Mouse (Mus musculus) heart, embryonic 16.5 days (tissue): ENCODE data around the gene Abhd2. TPM values are rescaled to one million over a fixed set of nuclear protein-coding genes. Genes with fewer than 3 reads are reported as not detected.
"Not testable (repeated sequence)": the region's sequence is repeated elsewhere in the genome, so short reads cannot be mapped to it uniquely, and the experiment has no call there.

Experiments
- ATAC-seq: fragments of 200-750 bp; cut with Nextera tagmentation; replicated peaks from 2 replicates; pipeline ENCODE4 v1.8.0; 2017; ENCODE audit warnings: moderate number of reproducible peaks; ENCODE audit not compliant: insufficient read depth, low FRiP score; ENCODE audit errors: extremely low read depth
- H3K27ac ChIP-seq: fragments of 300-500 bp; sonication (generic); 2 replicates; pipeline ENCODE4 v1.5.1; 2014; ENCODE audit warnings: mild to moderate bottlenecking, low read length, control low read depth, moderate library complexity
- H3K27me3 ChIP-seq: fragments of 300-500 bp; sonication (generic); 2 replicates; pipeline ENCODE4 v1.6.1; 2014; ENCODE audit warnings: low read length, mixed read lengths; ENCODE audit not compliant: control insufficient read depth, insufficient read depth
- H3K36me3 ChIP-seq: fragments of 300-500 bp; sonication (generic); 2 replicates; pipeline ENCODE4 v1.6.1; 2014; ENCODE audit not compliant: control insufficient read depth, insufficient read depth
- H3K4me1 ChIP-seq: fragments of 300-500 bp; sonication (generic); 2 replicates; pipeline ENCODE4 v1.6.1; 2014; ENCODE audit warnings: low read length, mixed read lengths; ENCODE audit not compliant: control insufficient read depth, insufficient read depth
- H3K4me2 ChIP-seq: fragments of 300-500 bp; sonication (generic); 2 replicates; pipeline ENCODE4 v1.6.1; 2014; ENCODE audit warnings: low read depth, mild to moderate bottlenecking, control low read depth, low read length
- H3K4me3 ChIP-seq: fragments of 300-500 bp; sonication (generic); 2 replicates; pipeline ENCODE4 v1.5.1; 2014; ENCODE audit warnings: mild to moderate bottlenecking, control low read depth, low read length
- H3K9ac ChIP-seq: fragments of 300-500 bp; sonication (generic); 2 replicates; pipeline ENCODE4 v1.6.1; 2014; ENCODE audit warnings: low read length, control low read depth
- H3K9me3 ChIP-seq: fragments of 300-500 bp; sonication (generic); replicated peaks from 2 replicates; pipeline ENCODE4 v1.6.1; 2016; ENCODE audit warnings: low read length; ENCODE audit not compliant: control insufficient read depth
- WGBS: fragments of 180-500 bp; shearing (Covaris S2); extraction: QIAGEN DNeasy Blood & Tissue Kit; methylation state at CpG from one replicate; pipeline ENCODE4 v1.1.7; 2014; 5-methylcytosine and 5-hydroxymethylcytosine counted together
- polyA plus RNA-seq: library from polyadenylated mRNA; unstranded; fragments of >200 nt; fragmentation: Nextera tagmentation; extraction: Ambion mirVana; gene quantifications from 2 replicates; pipeline ENCODE4 v1.2.1, GENCODE M21; 2015

Gene Abhd2
- polyA plus RNA-seq, 1 experiment from 2014 or later = 4.1 TPM

DNA sequence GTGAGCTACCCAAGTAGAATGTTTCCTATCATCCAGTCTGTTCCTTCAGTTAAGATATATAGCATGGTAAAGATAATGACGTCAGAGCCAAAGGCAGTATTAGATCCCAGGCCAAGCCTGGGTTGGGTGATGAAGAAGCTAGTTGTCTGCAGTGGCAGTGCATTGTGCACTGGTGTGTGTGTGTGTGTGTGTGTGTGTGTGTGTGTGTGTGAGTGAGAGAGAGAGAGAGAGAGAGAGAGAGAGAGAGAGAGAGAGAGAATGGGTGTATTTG lies 10.6 kb downstream of the Abhd2 start:
- H3K9me3 ChIP-seq, H3K27me3 ChIP-seq, H3K27ac ChIP-seq, H3K4me2 ChIP-seq, H3K4me3 ChIP-seq, ATAC-seq, H3K9ac ChIP-seq, H3K36me3 ChIP-seq: not testable (repeated sequence)
- WGBS = 49% methylated on average over 1 of the region's 1 CpGs
- H3K4me1 ChIP-seq = peaks cover 28% of the 10 kb centered on the region

DNA sequence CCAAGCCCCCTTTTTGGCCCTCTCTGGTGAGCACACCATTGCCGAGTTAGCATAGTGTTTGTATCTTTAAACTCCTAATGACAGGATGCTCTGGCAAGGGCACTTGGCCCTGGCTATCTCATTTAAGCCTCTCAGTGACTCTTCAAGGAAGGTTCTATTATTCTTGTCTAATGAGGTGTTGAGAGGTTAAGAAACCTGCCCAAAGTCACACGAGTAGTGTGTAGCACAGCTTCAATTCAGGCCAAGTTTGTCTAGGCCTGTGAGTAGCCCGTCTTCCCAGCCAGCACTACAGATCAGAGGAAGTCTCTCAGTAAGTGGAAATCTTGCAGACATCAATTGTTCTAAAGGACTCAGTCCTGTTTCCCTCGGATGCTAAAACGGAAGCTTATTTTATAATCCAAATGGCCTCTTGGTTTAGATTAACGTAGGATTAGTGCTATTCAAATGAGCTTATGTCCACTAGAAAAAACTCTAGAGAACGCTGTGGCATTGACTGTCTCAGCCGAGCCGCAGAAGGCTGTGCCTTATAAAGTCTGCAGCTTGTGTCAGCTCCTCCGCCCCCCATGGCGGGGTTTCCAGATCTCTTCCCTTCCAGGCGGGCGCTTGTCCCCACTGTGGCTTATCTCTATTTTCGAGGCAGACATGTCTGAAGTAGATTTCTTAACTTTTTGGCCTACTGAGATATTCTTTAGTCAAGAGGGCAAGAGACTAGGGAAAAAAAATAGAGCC lies 11.3 kb downstream of the Abhd2 start:
- ATAC-seq = no peak
- no peaks in the 10 kb centered on the region for H3K9me3 ChIP-seq
- no peak overlapping the region for H3K9ac ChIP-seq
- peaks cover 21% of the 10 kb centered on the region for H3K4me1 ChIP-seq
- no peaks in the 10 kb centered on the region for H3K36me3 ChIP-seq
- no peak overlapping the region for H3K4me2 ChIP-seq
- H3K27ac ChIP-seq = no peak overlapping the region
- no peaks in the 10 kb centered on the region for H3K27me3 ChIP-seq
- 53% methylated on average over 14 of the region's 14 CpGs for WGBS
- H3K4me3 ChIP-seq = no peak overlapping the region

DNA sequence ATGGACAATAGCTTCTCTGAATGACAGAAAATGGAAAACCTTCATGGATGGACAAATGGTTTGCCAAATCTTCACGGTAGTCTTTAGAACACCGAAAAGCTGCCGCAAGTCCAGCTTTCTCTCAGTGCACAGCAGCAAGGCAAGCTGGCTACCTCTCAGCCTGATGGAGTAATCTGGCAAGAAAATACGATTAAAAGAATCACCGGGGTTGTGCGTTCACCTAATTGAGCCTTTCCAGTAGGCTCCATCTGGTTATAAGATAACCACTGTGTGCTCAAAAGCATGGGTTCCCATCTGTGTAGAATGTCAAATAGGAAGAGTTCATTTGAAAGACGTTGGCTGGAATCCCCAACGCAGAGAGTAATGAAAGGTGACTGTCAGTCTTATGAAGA lies 11.9 kb downstream of the Abhd2 start:
- no peaks in the 10 kb centered on the region for H3K9me3 ChIP-seq
- 86% methylated on average over 8 of the region's 8 CpGs for WGBS
- H3K27ac ChIP-seq = no peak overlapping the region
- H3K36me3 ChIP-seq = no peaks in the 10 kb centered on the region
- no peaks in the 10 kb centered on the region for H3K27me3 ChIP-seq
- H3K9ac ChIP-seq = no peak overlapping the region
- no peak overlapping the region for H3K4me3 ChIP-seq
- ATAC-seq = no peak
- no peak overlapping the region for H3K4me2 ChIP-seq
- peaks cover 18% of the 10 kb centered on the region for H3K4me1 ChIP-seq

DNA sequence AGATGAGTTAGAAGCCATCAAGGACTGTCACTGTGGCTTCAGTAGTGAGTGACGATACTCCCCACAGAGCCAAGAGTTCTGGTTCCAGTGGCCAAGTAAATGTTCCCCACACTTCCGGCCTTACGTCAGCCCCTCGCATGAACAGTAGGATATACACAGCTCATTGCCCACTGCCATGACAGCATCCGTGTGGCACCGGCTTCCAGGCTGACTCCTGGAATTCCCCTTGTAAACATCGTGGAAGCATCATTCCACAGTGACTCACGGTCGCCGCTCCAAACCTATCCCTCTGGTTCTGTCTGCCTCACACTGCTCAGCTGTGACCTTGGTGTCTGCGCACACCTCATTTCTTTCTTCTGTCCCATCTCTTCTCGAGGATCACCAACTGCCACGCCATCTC lies 12.4 kb downstream of the Abhd2 start:
- no peaks in the 10 kb centered on the region for H3K36me3 ChIP-seq
- no peak overlapping the region for H3K4me3 ChIP-seq
- no peak overlapping the region for H3K27ac ChIP-seq
- no peak for ATAC-seq
- peaks cover 18% of the 10 kb centered on the region for H3K4me1 ChIP-seq
- no peaks in the 10 kb centered on the region for H3K27me3 ChIP-seq
- H3K4me2 ChIP-seq = no peak overlapping the region
- H3K9ac ChIP-seq = no peak overlapping the region
- WGBS = 80% methylated on average over 13 of the region's 13 CpGs
- H3K9me3 ChIP-seq = no peaks in the 10 kb centered on the region

DNA sequence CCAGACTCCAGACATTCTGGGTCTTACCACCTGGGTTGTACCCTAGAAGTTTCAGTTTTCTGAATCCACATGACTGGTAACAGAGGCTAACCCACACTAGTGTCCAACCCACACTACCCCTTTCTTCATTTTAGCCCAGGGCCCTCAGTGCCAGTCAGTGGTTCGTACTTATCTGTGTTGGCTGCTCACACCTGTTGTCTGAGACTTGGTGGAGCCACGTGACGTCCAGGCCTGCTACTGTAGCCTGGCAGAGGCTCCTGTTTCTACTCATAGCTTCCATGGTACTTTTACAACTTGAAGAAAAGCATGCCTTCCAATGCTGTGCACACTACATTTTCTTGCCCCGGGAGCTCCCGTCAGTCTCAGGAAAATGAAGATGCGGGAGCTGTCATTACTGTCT lies 14.2 kb downstream of the Abhd2 start:
- Histone ChIP-seq H3K4me2 (no peak overlapping the region), H3K9me3 (no peaks in the 10 kb centered on the region), H3K4me3 (no peak overlapping the region), H3K27me3 (no peaks in the 10 kb centered on the region), H3K4me1 (peaks cover 18% of the 10 kb centered on the region), H3K27ac (no peak overlapping the region), H3K9ac (no peak overlapping the region), H3K36me3 (no peaks in the 10 kb centered on the region)
- no peak for ATAC-seq
- WGBS = 69% methylated on average over 6 of the region's 6 CpGs

DNA sequence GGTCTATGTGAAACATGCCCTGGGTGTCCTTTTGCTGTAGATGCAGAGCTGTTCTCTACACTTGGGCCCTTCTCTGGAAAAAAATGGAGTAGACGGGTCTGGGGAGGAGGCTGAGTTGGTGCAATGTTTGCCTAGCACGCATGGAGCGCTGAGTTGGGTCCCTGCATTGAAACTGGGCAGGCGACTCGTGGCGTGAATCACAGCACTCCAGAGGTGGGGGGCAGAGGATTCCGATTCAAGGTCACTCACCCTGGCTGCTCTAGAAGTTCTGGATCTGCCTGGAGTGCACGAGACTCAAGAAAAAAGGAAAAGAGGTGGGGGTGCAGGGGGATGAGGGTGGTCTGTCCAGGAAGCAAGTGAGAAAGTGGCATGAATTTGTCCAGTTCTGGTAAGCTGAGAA lies 14.9 kb downstream of the Abhd2 start:
- H3K9ac ChIP-seq = no peak overlapping the region
- H3K4me2 ChIP-seq = no peak overlapping the region
- H3K27me3 ChIP-seq = no peaks in the 10 kb centered on the region
- H3K9me3 ChIP-seq = no peaks in the 10 kb centered on the region
- 83% methylated on average over 8 of the region's 8 CpGs for WGBS
- no peak for ATAC-seq
- peaks cover 18% of the 10 kb centered on the region for H3K4me1 ChIP-seq
- no peak overlapping the region for H3K4me3 ChIP-seq
- H3K36me3 ChIP-seq = no peaks in the 10 kb centered on the region
- no peak overlapping the region for H3K27ac ChIP-seq

DNA sequence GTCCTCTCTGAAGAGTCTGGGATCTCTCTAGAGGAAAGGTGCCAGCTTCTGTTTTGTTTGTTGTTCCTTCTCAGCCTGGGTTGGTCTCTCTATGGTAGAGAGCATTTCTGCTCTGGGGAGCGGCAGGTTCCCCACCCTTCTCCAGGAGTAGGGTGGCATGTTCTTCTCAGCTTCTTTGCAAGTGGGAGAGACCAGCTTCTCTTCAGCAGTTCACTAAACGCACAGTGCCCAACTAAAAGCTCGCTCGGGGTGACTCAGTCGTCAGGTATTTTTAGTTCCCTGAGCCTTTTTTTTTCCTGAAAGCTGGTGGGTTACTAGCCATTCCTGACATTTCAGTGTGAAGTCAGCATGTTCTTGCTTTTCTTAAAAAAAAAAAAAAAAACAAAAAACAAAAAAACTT lies 15.4 kb downstream of the Abhd2 start:
- Histone ChIP-seq H3K27me3 (no peaks in the 10 kb centered on the region), H3K9me3 (no peaks in the 10 kb centered on the region), H3K36me3 (no peaks in the 10 kb centered on the region), H3K4me1 (peaks cover 13% of the 10 kb centered on the region), H3K4me2 (no peak overlapping the region), H3K4me3 (no peak overlapping the region), H3K9ac (no peak overlapping the region), H3K27ac (no peak overlapping the region)
- 77% methylated on average over 5 of the region's 5 CpGs for WGBS
- no peak for ATAC-seq

DNA sequence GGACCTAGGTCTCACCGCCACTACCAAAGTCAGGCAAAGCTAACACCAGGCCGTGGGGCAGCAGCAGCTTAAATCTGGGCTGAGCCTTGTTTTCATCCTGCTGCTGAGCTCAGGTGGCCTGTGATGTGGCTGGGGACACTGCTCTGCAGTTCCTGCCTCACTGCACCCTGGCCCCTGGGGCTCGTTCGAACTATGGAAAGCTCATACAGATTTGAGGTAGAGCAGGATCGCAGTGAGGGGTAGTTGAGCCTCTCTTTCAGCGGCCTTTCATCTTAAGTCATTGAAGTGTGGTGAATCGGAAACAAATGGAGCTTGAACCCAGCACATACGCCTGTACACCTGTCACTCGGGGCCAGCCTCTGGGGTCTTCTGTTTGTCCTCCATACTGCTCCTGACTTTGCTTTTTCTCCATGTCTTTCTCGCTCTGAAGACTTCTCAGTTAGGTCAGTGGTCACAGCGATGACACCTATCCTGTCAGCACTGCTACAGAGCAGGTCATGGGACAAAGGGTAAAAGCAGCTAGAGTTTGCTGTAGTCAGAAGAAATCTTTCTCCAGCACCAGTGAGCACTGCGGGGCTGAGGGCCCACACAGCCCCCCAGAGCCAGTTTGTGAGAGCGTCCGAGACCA lies 20.7 kb downstream of the Abhd2 start:
- Histone ChIP-seq H3K4me1 (no peaks in the 10 kb centered on the region), H3K4me2 (no peak overlapping the region), H3K4me3 (no peak overlapping the region), H3K9me3 (no peaks in the 10 kb centered on the region), H3K27ac (no peak overlapping the region), H3K36me3 (peaks cover 7% of the 10 kb centered on the region; the same call in 1 of the 2 replicates), H3K9ac (no peak overlapping the region), H3K27me3 (no peaks in the 10 kb centered on the region)
- WGBS = 80% methylated on average over 14 of the region's 14 CpGs
- no peak for ATAC-seq

DNA sequence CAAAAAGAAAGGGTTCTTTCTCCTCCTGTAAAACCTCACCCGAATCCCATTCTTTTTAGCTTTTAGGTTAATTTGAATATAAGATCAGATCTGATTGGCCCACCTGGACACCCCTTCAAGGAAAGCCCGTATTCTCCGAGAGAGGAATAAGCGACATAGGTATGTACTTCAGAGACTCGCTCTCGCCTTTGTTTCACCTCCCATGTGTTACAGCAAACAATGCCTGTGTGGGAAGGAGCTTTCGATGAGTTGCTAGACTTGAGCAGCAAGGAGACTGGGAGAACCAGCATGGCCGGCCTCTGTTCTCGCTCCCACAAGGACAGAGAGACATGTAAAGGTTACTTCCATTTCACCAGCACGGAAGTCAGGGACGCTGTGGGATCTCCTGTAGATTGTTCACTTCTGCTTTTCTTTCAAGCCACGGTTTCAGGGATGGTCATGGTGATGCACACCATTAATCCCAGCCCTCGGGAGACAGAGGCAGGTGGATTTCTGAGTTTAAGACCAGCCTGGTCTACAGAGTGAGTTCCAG lies 21.5 kb downstream of the Abhd2 start:
- H3K4me3 ChIP-seq = no peak overlapping the region
- H3K4me2 ChIP-seq = no peak overlapping the region
- no peaks in the 10 kb centered on the region for H3K9me3 ChIP-seq
- no peak for ATAC-seq
- H3K27me3 ChIP-seq = no peaks in the 10 kb centered on the region
- peaks cover 7% of the 10 kb centered on the region; the same call in 1 of the 2 replicates for H3K36me3 ChIP-seq
- no peak overlapping the region for H3K9ac ChIP-seq
- WGBS = 82% methylated on average over 13 of the region's 13 CpGs
- H3K27ac ChIP-seq = no peak overlapping the region
- 0 out of 2 replicates have a peak, but pooled peaks cover 2% of the 10 kb centered on the region for H3K4me1 ChIP-seq
